Mouse (Mus musculus) megakaryocyte progenitor cell, adult 5-6 weeks (primary cell): Measurements from ENCODE around the gene Tarsl2. TPM values are rescaled to one million over a fixed set of nuclear protein-coding genes. Genes with fewer than 3 reads are reported as not detected.

Source experiments
- ATAC-seq: replicated peaks from 2 replicates; pipeline ENCODE4 v1.8.0; 2016; ENCODE audit warnings: mild to moderate bottlenecking, moderate TSS enrichment, inconsistent platforms; ENCODE audit not compliant: poor library complexity
- total RNA-seq, 2 experiments: library from RNA; stranded (forward) in 1 of 2; stranded (reverse) in 1 of 2; fragments of 157-497, 149-512 nt in 1 of 2; fragments of 200-1000 nt in 1 of 2; gene quantifications; 2 replicates each; pipeline versions ENCODE4 v1.2.3 to v1.2.4; 2015 to 2017

Gene Tarsl2
- total RNA-seq, 2 experiments from 2014 or later, result 13.2 to 19.6 TPM

DNA sequence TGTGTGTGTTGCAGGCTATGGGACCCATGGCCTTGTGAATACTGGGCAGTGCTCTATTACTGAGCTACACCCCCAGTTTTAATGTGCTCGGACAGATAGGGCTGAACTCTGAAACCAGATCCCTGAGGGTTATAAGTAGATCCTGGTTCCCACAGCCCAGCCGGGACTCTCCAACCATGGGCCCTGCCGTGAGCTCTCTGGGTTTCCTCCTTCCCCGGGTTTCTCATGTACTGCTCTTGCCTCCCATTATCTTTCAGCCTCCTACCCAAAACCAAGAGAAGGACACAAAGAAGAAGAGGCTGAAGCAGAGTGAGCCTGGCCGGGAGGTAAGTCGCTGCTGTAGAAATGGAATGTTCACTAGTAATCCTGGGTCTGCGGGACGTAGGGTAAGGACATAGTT is 1.3 kb downstream of the Tarsl2 start:
- no peak for ATAC-seq

DNA sequence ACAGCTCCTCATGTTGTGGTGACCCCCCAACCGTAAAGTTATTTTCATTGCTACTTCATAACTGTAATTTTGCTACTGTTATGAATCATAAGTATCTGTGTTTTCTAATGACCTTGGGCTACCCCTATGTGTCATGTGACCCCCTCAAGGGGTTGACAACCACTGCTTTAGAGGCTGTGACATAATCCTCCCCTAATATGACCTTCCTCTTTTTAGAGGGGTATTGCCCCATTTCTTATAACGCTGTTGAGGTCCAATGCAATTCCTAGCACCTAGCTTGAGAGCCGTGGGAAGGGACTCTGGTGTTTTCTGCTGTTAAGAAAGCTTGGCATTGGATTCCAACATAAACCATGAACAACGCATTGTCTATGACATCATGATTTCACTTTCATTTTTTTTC is 6.0 kb downstream of the Tarsl2 start:
- peak; percentile 96 for ATAC-seq

DNA sequence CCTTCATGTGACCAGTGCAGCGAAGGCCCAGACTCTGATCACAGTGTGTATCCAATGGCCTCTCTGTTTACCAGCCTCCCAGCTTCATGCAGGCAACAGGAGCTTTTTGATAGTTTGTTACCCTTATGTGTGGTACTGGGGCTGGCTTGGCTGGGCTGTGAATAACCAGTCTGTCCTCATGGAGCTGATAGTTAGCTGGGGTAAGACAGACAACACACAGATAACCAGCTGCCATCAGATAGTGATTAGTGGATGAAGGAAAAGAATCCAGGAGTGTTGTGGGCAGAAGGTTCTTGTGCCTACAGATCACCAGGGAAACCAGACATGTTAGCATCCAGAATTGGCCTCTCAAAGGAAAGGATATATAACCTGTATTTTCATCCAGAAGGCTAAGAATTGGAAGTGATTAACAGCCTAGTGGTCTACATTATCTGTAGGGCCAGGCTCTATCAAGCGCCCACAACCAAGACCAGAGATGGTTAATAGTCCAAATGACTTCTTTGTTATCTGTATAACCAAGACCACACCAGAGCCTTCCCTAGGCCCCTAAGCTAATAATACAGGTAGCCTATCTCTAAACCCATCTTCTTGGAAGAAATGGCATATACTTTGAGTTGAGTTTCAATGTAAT is 12.9 kb downstream of the Tarsl2 start:
- ATAC-seq, result peak; percentile 64

DNA sequence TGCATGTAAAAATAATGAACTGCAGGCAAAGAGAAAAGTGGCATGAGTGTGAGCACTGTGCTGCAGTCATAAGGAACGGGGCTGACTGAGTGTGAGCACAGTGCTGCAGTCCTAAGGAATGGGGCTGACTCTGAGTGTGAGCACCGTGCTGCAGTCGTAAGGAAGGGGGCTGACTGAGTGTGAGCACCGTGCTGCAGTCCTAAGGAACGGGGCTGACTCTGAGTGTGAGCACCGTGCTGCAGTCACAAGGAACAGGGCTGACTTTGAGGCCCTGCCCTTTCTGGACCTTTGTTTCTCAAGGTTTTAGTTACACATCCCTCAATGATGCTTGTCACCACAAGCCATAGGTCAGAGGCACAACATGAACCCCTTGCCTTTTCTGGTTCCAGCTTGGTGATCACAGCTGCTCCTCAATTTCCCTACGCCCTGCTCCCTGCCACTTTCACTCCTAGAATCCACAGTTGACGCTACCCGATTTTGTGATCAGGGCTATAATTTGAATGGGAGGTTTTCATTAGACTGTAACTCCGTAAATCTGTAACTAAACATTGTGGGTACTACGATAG is 18.6 kb downstream of the Tarsl2 start:
- no peak for ATAC-seq

DNA sequence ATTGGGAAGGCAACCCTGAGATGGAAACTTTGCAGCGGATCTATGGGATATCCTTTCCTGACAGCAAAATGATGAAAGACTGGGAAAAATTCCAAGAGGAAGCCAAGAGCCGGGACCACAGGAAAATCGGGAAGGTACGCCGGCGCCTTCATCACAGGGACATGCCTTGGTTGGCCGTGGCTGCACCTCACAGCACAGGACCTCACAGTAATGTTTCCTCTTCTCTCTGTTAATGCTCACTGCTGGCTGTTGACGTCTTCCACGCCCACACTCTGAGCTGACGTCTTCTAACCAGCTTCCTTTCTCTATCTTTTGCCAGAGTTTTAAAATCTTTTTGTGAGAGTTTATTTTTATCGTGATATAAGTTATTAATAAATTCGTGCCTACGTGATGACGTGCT is 19.2 kb downstream of the Tarsl2 start:
- no peak for ATAC-seq

DNA sequence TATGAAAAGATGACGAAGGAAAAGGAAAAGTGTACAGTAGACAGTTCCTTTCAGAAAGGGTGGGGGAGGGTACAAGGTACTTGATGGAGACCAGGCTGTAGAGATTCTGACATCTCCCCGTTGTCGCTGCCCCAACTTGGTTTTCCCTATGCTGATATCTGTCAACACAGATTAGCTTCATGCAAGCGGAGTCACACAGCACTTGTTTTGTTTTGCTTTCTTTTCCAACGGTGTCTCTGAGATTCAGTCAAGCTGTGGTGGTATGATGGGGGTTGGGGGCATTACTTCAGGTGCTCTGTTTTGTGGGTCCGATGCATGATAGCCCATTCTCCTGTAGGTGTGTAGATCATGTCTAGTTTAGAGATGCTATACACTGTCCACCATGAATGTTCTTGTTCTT is 22.8 kb downstream of the Tarsl2 start:
- no peak for ATAC-seq

DNA sequence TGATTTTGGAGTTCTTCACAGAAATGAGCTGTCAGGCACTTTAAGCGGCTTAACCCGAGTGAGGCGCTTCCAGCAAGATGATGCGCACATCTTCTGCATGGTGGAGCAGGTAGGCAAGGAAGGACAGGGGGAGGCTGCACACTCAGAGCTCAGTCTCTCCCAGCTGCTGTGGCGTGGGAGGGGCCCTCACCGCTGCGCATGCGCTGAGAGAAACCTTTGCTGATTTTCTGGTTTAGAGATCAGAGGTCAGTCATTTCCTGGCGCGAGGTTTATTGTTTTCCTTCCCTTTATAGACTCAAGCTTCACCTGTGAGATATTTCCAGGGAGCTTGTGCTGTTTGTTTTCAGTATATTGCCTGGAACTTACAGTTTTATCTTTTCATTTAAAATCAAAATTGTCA is 33.4 kb downstream of the Tarsl2 start:
- no peak for ATAC-seq

DNA sequence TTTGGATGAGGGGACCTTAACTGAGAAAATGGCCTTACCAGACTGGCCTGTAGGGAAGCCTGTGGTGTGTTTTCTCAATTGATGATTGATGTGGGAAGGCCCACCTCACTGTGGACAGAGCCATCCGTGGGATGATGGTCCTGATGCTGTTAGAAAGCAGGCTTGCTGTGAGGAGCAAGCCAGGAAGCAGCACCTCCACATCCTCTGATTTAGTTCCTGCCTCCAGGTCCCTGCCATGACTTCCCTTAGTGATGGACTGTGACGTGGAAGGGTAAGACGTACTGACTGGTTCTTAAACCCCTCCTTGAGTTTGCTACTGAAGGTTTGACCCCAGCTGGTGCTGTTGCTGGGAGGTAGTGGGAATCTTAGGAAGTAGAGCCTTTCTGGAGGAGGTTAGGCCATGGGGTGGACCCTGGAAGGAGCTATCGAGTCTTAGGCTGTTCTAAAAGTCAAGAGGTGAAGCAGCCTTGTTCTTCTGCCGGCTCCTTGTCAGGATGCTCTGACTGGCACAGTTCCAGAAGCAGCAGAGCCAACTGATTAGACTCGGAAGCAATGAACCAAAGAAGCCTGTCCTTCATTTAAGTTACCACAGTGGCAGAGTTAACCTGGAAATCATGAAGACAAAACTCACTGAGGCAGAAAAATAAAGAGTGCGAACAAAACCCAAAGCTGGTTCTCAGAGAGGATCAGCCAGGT is 34.4 kb downstream of the Tarsl2 start:
- no peak for ATAC-seq

DNA sequence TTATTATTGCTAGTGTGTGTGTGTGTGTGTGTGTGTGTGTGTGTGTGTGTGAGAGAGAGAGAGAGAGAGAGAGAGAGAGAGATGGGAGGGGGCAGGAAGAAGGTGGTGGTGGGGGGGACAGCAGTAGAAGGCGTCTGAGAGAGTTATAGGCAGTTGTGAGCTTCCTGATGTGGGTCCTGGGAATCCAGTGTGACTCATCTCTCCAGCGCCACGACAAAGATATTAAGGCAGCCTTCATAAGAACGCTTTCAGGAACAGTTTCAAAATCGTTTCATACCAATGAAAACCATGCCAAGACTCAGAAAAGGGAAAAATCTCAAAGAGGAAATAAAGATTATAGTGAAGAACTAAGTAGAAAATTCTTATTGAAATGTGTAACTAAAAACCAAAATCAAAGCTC is 36.5 kb downstream of the Tarsl2 start:
- no peak for ATAC-seq

DNA sequence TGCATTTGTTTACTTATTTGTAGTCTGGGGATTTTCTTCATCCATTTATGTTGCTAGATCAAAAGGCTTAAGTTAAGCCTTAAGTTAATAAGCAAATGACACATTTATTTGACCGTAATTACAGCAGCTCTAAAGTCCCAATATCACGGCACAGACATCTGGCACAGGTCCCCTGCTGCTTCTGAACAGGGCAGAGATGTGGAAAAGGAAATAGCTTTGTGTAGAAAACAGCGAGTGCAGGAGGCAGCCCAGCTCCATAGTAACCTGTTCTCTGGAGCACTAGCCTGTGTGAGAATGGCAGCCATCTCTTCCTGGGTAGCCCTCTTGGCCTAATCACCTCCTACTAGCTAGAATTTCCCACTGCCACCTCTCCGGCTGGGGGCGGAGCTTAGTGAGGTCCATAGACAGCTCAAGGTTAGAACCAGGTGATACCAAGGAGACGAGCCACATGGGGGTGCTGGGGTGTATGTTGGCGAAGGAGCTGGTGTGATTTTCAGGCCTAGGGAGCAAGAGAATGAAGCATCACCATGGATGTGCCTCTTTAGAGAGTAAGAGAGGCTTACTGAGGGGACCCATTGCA is 39.6 kb downstream of the Tarsl2 start:
- ATAC-seq, result no peak

DNA sequence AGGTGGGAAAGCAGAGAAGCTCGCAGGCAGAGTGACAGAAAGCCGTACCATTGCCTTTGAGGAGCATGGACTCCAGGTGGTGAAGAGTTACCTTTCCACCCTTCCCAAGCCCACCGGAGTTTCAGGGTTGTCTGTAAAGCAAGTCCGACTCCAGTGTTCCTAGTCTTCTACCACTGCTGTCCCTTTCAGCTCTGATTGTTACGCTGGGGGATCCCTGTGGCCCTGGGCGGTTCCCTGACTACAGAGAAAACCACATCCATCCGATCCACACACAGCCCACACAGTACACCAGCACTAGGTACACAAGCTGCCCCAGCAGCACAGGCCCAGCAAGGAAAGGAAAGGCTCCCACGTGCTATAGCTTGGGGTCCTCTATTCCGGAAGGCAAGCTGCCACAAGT is 42.0 kb downstream of the Tarsl2 start:
- ATAC-seq, result no peak

DNA sequence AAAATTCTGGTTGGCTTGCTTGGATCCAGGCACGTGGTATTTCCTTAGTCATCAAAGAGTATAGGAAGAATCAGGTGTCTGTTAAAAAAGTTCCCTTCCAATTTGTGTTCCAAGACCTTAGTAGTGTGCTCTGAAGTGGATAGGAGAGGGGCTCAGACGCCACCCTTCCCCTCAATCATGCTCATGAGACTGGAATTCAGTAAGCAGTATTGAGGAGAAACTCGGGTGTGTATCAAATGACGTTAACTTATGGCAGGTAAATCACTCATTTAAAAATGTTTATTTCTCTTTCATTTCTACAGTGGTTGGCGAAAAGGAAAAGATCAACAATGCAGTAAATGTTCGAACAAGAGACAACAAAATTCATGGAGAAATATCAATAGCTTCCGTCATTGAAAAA is 46.2 kb downstream of the Tarsl2 start, which contains the start of gene Tm2d3:
Gene Tm2d3, plus strand, starts transcription at position 301 of the 400 bp plus-strand sequence.
- no peak for ATAC-seq

DNA sequence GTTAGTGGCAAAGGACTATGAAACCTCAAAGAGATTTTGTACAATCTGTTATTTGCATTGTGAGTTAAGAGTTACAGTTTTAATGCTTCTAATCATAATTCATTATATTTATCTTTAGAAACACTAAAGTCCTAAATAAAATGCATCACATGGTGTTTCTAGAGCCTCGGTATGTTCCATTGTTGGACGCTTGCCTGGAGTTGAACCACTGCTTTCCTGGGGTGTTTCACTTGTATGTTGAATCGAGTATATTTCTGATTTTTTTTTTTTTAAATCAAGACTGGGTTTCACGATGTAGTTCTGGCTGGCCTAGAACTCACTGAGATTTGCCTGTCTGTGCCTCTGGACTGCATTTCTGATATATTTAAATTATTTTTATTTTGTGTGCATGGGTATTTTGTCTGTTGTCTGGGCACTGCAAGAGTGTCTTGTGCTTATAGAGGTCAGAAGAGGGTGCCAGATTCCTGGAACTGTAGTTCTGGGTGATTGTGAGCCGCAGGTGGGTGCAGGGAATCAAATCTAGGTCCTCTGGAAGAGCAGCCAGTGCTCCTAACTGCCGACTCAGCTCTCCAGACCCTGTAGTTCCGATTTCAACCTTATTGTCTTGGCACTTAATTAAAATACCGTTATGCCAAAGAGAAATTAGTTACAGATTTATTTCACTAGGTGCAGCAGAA is 47.4 kb downstream of the Tarsl2 start:
- ATAC-seq, result no peak

DNA sequence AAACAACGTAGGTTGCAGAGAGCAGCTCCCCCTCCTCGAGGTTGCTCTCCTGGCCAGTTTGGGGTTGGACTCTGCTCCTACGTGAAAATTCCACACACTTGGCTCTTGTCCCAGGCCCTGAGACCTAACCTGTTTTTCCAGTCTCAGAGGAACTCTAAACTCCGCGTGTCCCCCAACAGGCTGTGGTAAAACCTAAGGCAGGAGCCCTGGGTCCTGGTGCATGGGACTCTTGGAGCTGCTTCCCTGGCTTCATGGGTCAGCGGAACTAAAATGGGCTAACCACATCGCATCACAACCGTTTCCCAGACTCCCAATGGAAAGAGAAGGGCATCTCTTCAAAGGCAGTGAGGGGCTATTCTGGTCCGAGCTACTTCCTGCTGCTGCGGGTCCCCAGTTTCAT is 48.2 kb downstream of the Tarsl2 start:
- peak; percentile 9 for ATAC-seq

DNA sequence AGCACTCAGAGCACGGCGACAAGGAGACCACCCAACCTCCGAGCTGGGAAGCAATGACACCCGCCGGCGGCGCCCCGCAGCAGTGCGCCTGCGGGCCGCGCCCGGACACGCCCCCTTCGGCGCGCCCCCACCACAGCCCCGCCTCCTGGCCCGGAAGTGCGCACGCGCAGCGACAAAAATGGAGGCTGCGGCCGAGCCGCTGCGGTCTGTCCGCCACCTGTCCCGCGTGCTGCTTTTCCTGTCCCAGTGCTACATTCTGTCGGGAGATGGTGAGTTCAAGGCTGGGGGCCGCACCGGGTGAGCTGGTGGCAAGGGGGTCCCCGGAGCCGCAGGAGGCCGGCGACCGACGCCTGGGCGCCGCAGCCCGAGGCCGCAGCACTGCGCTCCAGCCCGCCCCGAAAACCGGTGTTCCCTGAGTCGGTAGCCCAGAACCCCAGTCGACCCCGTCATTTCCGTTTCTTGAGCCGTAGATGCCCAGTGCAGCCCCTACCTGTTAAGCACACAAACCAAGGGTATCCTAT is 48.7 kb downstream of the Tarsl2 start:
- ATAC-seq, result peak; percentile 85

DNA sequence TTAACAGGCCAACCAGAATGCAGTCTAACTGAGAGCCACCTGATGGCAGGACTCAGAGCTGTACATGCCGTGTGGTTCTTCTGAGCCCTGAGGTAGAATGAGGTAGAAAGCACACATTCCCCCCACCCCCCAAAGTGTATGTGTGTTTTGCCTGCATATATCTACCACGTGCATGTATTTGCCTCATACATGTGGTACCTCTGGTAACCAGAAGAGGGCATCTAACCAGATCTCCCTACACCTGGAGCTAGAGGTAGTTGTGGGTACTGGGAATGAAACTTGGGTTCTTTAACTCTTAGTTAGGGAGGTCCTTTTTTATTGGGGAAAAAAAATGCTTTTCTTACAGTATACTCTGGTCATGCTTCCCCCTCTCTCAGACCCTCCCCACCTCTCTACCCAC is 51.8 kb downstream of the Tarsl2 start:
- peak; percentile 61 for ATAC-seq

DNA sequence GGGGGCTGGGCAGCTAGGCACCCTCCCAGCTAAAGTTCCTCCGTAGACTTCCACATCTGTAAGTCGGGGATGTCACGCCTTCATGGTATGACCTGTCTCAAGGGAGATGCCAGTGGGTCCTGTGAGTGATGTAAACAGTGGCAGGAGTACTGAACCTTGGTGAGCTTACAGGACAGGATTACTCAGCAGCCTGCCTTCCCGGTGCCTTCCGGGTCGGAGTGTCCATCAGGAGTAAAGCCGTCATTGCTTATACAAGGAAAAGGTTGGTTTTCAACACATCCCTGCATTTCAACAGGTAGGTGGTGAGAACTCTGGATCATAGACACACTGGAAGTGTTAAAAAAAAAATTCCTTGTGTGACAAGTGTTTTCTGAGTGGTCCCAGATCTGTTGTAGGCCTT is 57.4 kb downstream of the Tarsl2 start:
- no peak for ATAC-seq

DNA sequence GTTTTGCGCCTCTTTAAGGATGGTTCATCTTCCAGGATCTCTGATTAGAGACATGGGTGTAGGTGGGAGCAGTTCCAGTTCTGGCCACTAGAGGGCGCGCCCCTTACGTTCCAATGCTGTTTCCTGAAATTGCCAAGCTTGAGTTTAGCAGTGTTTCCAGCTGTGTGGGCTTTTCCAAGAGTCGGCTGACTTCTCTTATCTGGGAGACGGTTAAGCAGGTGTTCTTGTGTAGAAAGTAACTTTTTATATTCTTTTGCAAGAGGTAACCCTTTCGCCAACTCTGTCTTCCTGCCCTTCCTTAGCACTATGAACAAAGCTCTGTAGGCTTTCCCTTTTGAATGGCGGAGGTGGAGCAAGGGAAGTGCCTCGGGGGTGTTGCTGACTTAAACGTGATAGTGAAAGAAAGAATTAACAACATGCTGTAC is 60.1 kb downstream of the Tarsl2 start:
- peak; percentile 93 for ATAC-seq

DNA sequence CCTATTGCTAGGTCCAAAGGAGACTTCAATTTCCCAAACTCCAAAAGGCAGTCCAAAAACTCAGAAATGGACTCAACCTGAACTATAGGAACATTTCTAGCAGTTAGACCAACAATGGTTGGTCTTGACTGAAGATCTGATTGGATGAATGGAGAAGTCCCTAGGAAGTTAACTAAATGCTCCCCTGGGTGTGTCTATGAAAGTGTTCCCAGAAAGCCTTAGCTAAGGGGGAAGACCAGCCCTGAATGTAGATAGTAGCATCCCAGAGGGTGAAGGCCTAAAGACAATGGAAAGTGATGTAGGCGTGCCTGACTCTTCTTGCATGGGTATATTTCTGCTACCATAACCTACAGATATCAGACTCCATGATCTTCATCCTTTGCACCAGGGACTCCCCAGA is 63.8 kb downstream of the Tarsl2 start:
- no peak for ATAC-seq

DNA sequence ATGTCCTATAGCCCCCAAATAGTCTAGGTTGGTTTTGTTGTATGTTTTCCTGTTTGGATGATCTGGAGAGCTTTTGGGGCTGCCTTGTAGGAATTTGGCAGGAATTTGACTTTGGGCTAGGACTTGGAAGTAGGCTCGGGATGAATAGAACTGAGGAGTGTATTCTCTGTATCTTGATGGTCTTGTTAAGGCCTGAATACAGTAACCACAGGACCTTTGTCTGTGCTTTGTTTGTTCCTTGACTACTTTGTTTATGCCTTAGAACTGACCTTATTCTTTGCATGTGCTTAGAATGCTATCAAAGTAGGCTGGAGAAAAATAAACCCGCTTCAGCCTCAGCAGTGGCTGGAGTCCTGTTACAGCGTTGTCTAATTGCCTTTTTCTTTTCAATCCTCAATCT is 65.6 kb downstream of the Tarsl2 start:
- ATAC-seq, result no peak

DNA sequence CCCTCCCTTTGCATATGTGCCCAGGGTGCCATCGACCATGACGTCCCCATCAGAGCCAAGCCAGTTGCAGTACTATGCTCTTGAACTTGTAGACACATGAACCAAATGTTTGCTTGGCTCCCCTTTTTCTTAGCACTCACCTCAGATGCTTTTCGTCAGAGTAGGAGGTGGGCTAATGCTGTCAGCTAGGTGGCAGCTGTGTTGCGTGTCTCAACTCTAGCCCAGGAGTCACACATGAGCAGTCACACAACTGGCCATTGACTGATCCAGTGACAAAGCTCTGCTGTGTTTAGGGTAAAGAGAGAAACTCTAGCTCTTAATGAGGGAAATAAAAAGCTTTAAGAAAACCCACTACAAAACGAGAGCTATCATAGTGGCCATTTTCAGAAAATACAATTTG is 69.1 kb downstream of the Tarsl2 start:
- no peak for ATAC-seq
